Comparison of ENCODE assay signal across 8 mouse cellular contexts in genomic region chr19:28011718-28012499, GRCm38 (mm10). TPM values are rescaled to one million over a fixed set of nuclear protein-coding genes. Genes with fewer than 3 reads are reported as not detected.
A peak's percentile ranks its signal among the peaks of the same experiment; 100 is the strongest.
DNase-seq lines count a peak whose midpoint lies in the region; ATAC-seq and TF ChIP-seq lines count a peak whose summit lies in the region.

No protein-coding gene starts in this region.

- H3K36me3 ChIP-seq in hindbrain, embryonic 16.5 days (ENCODE audit: control insufficient read depth, insufficient read depth, low read length): no peaks in the 10 kb centered on the region

- peaks cover 7% of the 10 kb centered on the region; the same call in 1 of the 2 replicates for H3K4me1 ChIP-seq in hindbrain, embryonic 16.5 days (ENCODE audit: control insufficient read depth, insufficient read depth, low read depth, low read length)

- peak overlapping the region; percentile 64 for H3K4me2 ChIP-seq in hindbrain, embryonic 16.5 days (ENCODE audit: low read length)

- no peak for TF ChIP-seq CTCF in left cerebral cortex, adult 2 months (IDR thresholded peaks at IDR 0.05)

- WGBS in hindbrain, embryonic 16.5 days: under 1% methylated on average over 52 of the region's 52 CpGs

- no peaks in the 10 kb centered on the region for H3K9me3 ChIP-seq in hindbrain, embryonic 16.5 days (ENCODE audit: control insufficient read depth, low read length)

- DNase-seq in ovary, postnatal 10 days (ENCODE audit: low spot score): peak; percentile 86
- DNase-seq in ovary, adult 18-20 months (ENCODE audit: low spot score): no peak
- peak; percentile 84 to 92 for DNase-seq in cerebellum, postnatal 25 days
- peak; percentile 73 to 79 for DNase-seq in frontal cortex, postnatal 36 days (ENCODE audit: low spot score in 2 of 2)
- DNase-seq in left cerebral cortex, adult 2 months (ENCODE audit: extremely low spot score in 1 of 2, low spot score in 2 of 2): peak; percentile 72 to 76
- DNase-seq in lung, postnatal 4 days: peak; percentile 83
- DNase-seq in right cerebral cortex, postnatal 4 days: peak; percentile 69

- H3K27me3 ChIP-seq in hindbrain, embryonic 16.5 days (replicated peaks; ENCODE audit: control insufficient read depth, insufficient read depth, low read length): no peaks in the 10 kb centered on the region

- peak overlapping the region; percentile 88 for H3K9ac ChIP-seq in hindbrain, embryonic 16.5 days (ENCODE audit: low read depth, low read length)

- peak; percentile 76 for ATAC-seq in hindbrain, embryonic 16.5 days

- intact Hi-C loops in left cerebral cortex, adult 2 months (cut with DNase I): loop anchor here (2.0 to 10.0 kb wide), 5 partner anchors 75 to 615 kb away; no protein-coding TSS in a partner anchor

- peak overlapping the region; percentile 97 for H3K4me3 ChIP-seq in hindbrain, embryonic 16.5 days (ENCODE audit: low read length)
- peak overlapping the region; percentile 97 for H3K4me3 ChIP-seq in left cerebral cortex, adult 2 months

- peak overlapping the region; percentile 99 for H3K27ac ChIP-seq in hindbrain, embryonic 16.5 days (ENCODE audit: low read depth, low read length)
- peak overlapping the region; percentile 100 for H3K27ac ChIP-seq in left cerebral cortex, adult 2 months

RNA-seq across cellular contexts. Expression of gene Rfx3, which starts 0.9 kb away (rescaled TPM):
- polyA plus RNA-seq in hindbrain, embryonic 16.5 days (2015; fragmentation: Nextera tagmentation; extraction: Ambion mirVana): 20.4 and 26.8 TPM in 2 replicates
- 10 to 100 TPM; 76.3 to 82.1 TPM for total RNA-seq in left cerebral cortex, adult 2 months (2021)
